In the genomic region with DNA sequence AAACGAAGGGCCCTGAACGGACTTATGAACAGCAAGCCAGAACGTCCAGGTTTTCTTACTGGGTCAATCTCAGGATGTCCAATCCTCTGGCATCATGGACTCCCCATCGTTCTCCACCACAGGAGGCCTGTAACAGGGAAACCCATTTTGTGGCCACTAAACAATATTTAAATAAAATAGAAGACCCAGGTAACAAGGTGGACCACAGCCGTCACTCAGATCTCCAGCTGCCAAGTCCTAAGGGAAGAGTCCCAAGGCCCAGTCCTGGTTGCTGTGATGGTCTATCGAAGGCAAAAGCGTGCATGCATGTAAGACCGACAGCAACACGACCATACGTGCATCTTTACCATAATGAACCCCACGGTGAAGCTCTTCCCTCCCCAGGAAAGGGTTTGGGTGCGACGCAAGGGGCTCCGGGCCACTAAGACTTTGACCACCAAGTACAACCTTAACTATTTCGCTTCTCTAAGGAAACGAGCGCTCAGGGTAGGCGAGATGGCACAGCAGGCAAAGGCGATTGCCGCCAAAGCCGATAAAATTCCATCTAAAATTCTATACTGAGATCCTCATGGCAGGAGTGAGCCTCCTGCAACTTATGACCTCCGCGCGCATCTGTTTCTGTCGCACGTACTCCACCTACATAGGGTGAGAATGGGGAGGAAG, we compare ENCODE assay signal across 8 mouse cellular contexts. TPM values are rescaled to one million over a fixed set of nuclear protein-coding genes. Genes with fewer than 3 reads are reported as not detected.
A peak's percentile ranks its signal among the peaks of the same experiment; 100 is the strongest.
DNase-seq lines count a peak whose midpoint lies in the region; ATAC-seq and TF ChIP-seq lines count a peak whose summit lies in the region.

Gene Cog1, plus strand, starts transcription at position 480 of the 663 bp plus-strand sequence.

- peak within 1 kb of the TSS; percentile 88 for H3K4me3 ChIP-seq in kidney, embryonic 14.5 days (ENCODE audit: low read length)
- H3K4me3 ChIP-seq in G1E (ENCODE audit: low read depth, low read length): peak within 1 kb of the TSS; percentile 100
- peak within 1 kb of the TSS; percentile 95 for H3K4me3 ChIP-seq in forebrain, embryonic 10.5 days
- H3K4me3 ChIP-seq in limb, embryonic 11.5 days (ENCODE audit: low read depth, low read length): peak within 1 kb of the TSS; percentile 88
- H3K4me3 ChIP-seq in neural tube, embryonic 15.5 days (replicated peaks): peak within 1 kb of the TSS; percentile 92

- ATAC-seq in kidney, embryonic 14.5 days (ENCODE audit: low FRiP score, low TSS enrichment): no peak
- ATAC-seq in G1E (ENCODE audit: extremely low read depth, insufficient number of reproducible peaks, low FRiP score, poor library complexity, severe bottlenecking): no peak
- ATAC-seq in limb, embryonic 11.5 days (ENCODE audit: insufficient number of reproducible peaks, low FRiP score, low TSS enrichment, low read depth): no peak
- ATAC-seq in neural tube, embryonic 15.5 days (ENCODE audit: low FRiP score): no peak; the same call in 1 of the 2 replicates

- peak within 1 kb of the TSS; percentile 61 for H3K4me2 ChIP-seq in kidney, embryonic 14.5 days (replicated peaks; ENCODE audit: low read depth, low read length)
- peak within 1 kb of the TSS; percentile 74 for H3K4me2 ChIP-seq in limb, embryonic 11.5 days (ENCODE audit: low read depth, severe bottlenecking)
- H3K4me2 ChIP-seq in neural tube, embryonic 15.5 days: peak within 1 kb of the TSS; percentile 71

- no peak for DNase-seq in kidney, postnatal 36 days
- no peak for DNase-seq in G1E (ENCODE audit: low spot score)
- DNase-seq in forebrain, embryonic 10.5 days (ENCODE audit: extremely low spot score, low spot score): no peak
- no peak for DNase-seq in heart, postnatal 14 days
- DNase-seq in limb, embryonic 11.5 days (ENCODE audit: low spot score): no peak
- DNase-seq in frontal cortex, postnatal 14 days (ENCODE audit: low spot score in 2 of 2): no peak

- WGBS in kidney, embryonic 14.5 days: 43% methylated on average over 26 of the region's 26 CpGs
- 39% methylated on average over 26 of the region's 26 CpGs for WGBS in forebrain, embryonic 10.5 days
- WGBS in limb, embryonic 11.5 days: 38% methylated on average over 26 of the region's 26 CpGs
- 43% methylated on average over 26 of the region's 26 CpGs for WGBS in neural tube, embryonic 15.5 days

- H3K4me1 ChIP-seq in kidney, embryonic 14.5 days (ENCODE audit: control insufficient read depth, insufficient read depth, low read length): peaks cover 26% of the 10 kb centered on the region
- H3K4me1 ChIP-seq in G1E (ENCODE audit: insufficient read depth, low read depth, low read length): peaks cover 42% of the 10 kb centered on the region
- H3K4me1 ChIP-seq in forebrain, embryonic 10.5 days: peaks cover 47% of the 10 kb centered on the region
- H3K4me1 ChIP-seq in limb, embryonic 11.5 days (ENCODE audit: control insufficient read depth, insufficient read depth, low read length): peaks cover 17% of the 10 kb centered on the region
- peaks cover 32% of the 10 kb centered on the region for H3K4me1 ChIP-seq in neural tube, embryonic 15.5 days

- H3K27ac ChIP-seq in kidney, embryonic 14.5 days (ENCODE audit: low read depth, low read length): peak within 1 kb of the TSS; percentile 66; the same call in 1 of the 2 replicates
- peak within 1 kb of the TSS; percentile 97 for H3K27ac ChIP-seq in forebrain, embryonic 10.5 days
- H3K27ac ChIP-seq in limb, embryonic 11.5 days (replicated peaks; ENCODE audit: low read depth, low read length): peak within 1 kb of the TSS; percentile 79
- H3K27ac ChIP-seq in neural tube, embryonic 15.5 days (replicated peaks): peak within 1 kb of the TSS; percentile 93

- no peaks in the 10 kb centered on the region; the same call in 1 of the 2 replicates for H3K9me3 ChIP-seq in kidney, embryonic 14.5 days (ENCODE audit: control insufficient read depth, low read length)
- no peaks in the 10 kb centered on the region for H3K9me3 ChIP-seq in G1E (replicated peaks)
- H3K9me3 ChIP-seq in forebrain, embryonic 10.5 days: 0 out of 2 replicates have a peak, but pooled peaks cover 3% of the 10 kb centered on the region
- no peaks in the 10 kb centered on the region for H3K9me3 ChIP-seq in limb, embryonic 11.5 days (ENCODE audit: control insufficient read depth, low read length)
- no peaks in the 10 kb centered on the region for H3K9me3 ChIP-seq in neural tube, embryonic 15.5 days (replicated peaks)

- no peaks in the 10 kb centered on the region for H3K27me3 ChIP-seq in kidney, embryonic 14.5 days (ENCODE audit: control insufficient read depth, insufficient read depth, low read length)
- H3K27me3 ChIP-seq in G1E (ENCODE audit: insufficient read depth, low read length): peaks cover 3% of the 10 kb centered on the region; the same call in 1 of the 2 replicates
- peaks cover 15% of the 10 kb centered on the region for H3K27me3 ChIP-seq in forebrain, embryonic 10.5 days (ENCODE audit: poor library complexity, severe bottlenecking)
- H3K27me3 ChIP-seq in limb, embryonic 11.5 days (ENCODE audit: control insufficient read depth, insufficient read depth, low read length): no peaks in the 10 kb centered on the region
- H3K27me3 ChIP-seq in neural tube, embryonic 15.5 days (replicated peaks): no peaks in the 10 kb centered on the region

- peak within 1 kb of the TSS; percentile 93 for H3K9ac ChIP-seq in kidney, embryonic 14.5 days (ENCODE audit: low read depth, low read length)
- peak within 1 kb of the TSS; percentile 90 for H3K9ac ChIP-seq in limb, embryonic 11.5 days (ENCODE audit: low read length)
- H3K9ac ChIP-seq in neural tube, embryonic 15.5 days (replicated peaks): peak within 1 kb of the TSS; percentile 98

- peaks cover 21% of the 10 kb centered on the region for H3K36me3 ChIP-seq in kidney, embryonic 14.5 days (ENCODE audit: control insufficient read depth, insufficient read depth, low read length)
- peaks cover 30% of the 10 kb centered on the region for H3K36me3 ChIP-seq in G1E (replicated peaks)
- peaks cover 26% of the 10 kb centered on the region for H3K36me3 ChIP-seq in forebrain, embryonic 10.5 days (replicated peaks)
- peaks cover 7% of the 10 kb centered on the region; the same call in 1 of the 2 replicates for H3K36me3 ChIP-seq in limb, embryonic 11.5 days (ENCODE audit: control insufficient read depth, insufficient read depth, low read length)
- H3K36me3 ChIP-seq in neural tube, embryonic 15.5 days: peaks cover 21% of the 10 kb centered on the region

- TF ChIP-seq CTCF in G1E (IDR thresholded peaks at IDR 0.05; ENCODE audit: low read depth, low read length): no peak

- intact Hi-C loops in heart, postnatal 14 days (cut with DNase I): loop anchor here (1.0 kb wide), 2 partner anchors 158 to 162 kb away; no protein-coding TSS in a partner anchor

RNA-seq across cellular contexts. Expression of gene Cog1, which starts in this region (rescaled TPM):
- 16.6 and 29.3 TPM in 2 replicates for polyA plus RNA-seq in kidney, embryonic 14.5 days (2014; fragmentation: Nextera tagmentation; extraction: Ambion mirVana)
- total RNA-seq in G1E (2014; fragmentation: Nextera tagmentation) (22.4 and 33.4 TPM in 2 replicates), G1E (2017) (23.9 and 30.9 TPM in 2 replicates)
- 29.1 and 33.3 TPM in 2 replicates for polyA plus RNA-seq in G1E (2012)
- polyA plus RNA-seq in forebrain, embryonic 10.5 days (2016; fragmentation: Nextera tagmentation; extraction: Ambion mirVana): 24.4 and 24.6 TPM in 2 replicates
- total RNA-seq in heart, postnatal 14 days (2021): 10 to 100 TPM; 16.1 to 18.5 TPM
- 29.3 and 30.6 TPM in 2 replicates for polyA plus RNA-seq in limb, embryonic 11.5 days (2014; fragmentation: Nextera tagmentation; extraction: Ambion mirVana)
- 31.1 and 35.1 TPM in 2 replicates for polyA plus RNA-seq in neural tube, embryonic 15.5 days (2015; fragmentation: Nextera tagmentation; extraction: Ambion mirVana)
